Mouse (Mus musculus): ENCODE data around the gene Tmx2.
A peak's percentile ranks its signal among the peaks of the same experiment; 100 is the strongest.
"Not testable (repeated sequence)": the region's sequence is repeated elsewhere in the genome, so short reads cannot be mapped to it uniquely, and the experiment has no call there.

Tmx2 gene

GRCm38 (mm10) chr2:84679016-84679415, at the start of gene Tmx2:
Gene Tmx2, minus strand, starts transcription at chr2:84679140.
- DNase-seq (ENCODE audit: low spot score) = no peak

- DNase-seq (ENCODE audit: low spot score) = not testable (repeated sequence)
These were observed 49.3 kb upstream of the Tmx2 start for GRCm38 (mm10) chr2:84728191-84728590.

GRCm38 (mm10) chr2:84727172-84727858, 48.4 kb upstream of the Tmx2 start, which contains the start of gene Clp1:
Gene Clp1, minus strand, starts transcription at chr2:84727350.
- DNase-seq (ENCODE audit: low spot score) = peak; percentile 100

DNA sequence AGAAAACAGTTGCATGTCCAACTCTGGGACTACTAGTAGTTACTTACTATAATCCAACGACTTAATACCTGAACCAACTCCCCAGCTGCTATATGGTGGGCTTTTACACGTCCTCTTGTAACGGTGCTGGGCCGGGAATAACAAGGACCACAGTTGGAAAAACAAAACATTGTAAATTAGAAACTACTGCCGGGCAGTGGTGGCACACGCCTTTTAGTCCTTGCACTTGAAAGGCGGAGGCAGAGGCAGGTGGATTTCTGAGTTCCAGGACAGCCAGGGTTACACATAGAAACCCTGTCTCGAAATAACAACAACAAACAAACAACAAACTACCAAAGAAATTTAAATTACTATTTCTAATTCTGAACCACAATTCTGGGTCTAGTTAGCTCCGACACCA, 47.8 kb upstream of the Tmx2 start:
- no peak for DNase-seq (ENCODE audit: low spot score)

GRCm38 (mm10) chr2:84725770-84726169, 46.8 kb upstream of the Tmx2 start:
- no peak for DNase-seq (ENCODE audit: low spot score)

DNA sequence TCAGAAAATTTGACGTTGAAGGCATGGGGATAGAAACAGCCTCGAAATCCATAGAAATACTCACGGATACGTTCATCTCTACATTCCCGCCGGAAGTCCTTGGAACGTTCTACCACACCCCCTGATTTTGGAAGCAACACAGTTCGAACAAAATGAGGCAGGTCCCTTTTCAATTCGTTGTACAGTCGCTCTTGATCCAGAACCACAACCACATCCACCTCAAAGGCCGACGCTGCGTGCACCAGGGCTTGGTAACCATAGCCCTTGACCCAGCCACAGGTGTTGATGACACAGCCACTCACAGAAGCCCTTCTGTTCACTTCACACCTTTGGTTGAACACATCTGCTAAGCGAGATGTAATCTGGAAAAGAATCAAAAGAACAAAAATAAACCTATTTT, 44.9 kb upstream of the Tmx2 start:
- no peak for DNase-seq (ENCODE audit: low spot score)

DNA sequence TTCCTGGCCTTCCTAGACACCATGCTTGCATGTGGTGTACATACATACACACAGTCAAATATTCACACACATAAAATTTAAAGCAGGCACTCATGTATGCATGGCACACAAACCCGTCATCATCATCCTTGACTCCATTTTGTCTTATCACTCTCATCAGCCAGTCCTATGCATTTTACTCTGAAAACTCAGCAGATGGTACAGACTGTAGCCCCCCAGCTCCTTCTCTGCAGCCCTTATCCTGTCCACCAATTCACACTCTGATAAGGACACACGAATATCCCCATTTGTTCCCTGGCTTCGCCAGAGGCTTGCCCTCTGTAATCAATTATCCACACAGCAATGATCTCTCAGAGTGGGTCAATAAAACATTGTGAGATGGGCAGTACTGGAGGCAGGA, 42.2 kb upstream of the Tmx2 start:
- DNase-seq (ENCODE audit: low spot score) = no peak

DNA sequence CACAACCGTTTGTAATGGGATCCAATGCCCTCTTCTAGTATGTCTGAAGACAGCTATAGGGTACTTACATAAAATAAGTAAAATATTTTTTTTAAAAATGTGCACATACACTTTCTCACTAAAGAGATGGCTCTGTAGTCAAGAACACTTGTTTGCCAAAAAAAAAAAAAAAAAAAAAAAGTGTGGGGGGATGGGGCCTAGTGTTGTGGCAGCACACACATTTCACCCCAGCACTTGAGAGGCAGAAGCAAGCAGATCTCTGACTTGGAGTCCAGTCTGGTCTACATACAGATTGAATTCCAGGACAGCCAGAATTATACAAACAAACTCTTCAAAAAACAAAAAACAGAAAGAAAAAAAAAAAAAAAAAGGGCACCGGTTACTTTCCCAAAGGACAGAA, 41.8 kb upstream of the Tmx2 start:
- no peak for DNase-seq (ENCODE audit: low spot score)

DNA sequence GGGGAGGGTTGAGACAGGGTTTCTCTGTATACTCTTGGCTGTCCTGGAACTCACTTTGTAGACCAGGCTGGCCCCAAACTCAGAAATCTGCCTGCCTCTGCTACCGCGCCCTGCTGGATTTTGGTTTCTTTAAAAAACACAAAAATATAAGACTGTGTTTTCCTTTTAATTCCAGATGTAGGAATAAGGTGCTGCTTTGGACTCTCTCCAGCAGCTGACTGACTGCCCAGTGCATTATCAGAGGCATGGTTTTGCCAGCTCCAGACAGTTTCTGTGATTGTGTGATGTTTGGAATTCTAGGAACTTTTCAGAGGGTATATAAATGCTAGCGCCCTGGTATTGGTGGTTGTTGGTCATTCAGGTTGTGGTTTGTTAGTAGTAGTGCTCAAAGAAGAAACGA, 38.4 kb upstream of the Tmx2 start:
- DNase-seq (ENCODE audit: low spot score) = no peak

GRCm38 (mm10) chr2:84716423-84717355, 37.7 kb upstream of the Tmx2 start:
- DNase-seq (ENCODE audit: low spot score) = no peak

GRCm38 (mm10) chr2:84715562-84716361, 36.8 kb upstream of the Tmx2 start:
- peak; percentile 96 for DNase-seq (ENCODE audit: low spot score)

DNA sequence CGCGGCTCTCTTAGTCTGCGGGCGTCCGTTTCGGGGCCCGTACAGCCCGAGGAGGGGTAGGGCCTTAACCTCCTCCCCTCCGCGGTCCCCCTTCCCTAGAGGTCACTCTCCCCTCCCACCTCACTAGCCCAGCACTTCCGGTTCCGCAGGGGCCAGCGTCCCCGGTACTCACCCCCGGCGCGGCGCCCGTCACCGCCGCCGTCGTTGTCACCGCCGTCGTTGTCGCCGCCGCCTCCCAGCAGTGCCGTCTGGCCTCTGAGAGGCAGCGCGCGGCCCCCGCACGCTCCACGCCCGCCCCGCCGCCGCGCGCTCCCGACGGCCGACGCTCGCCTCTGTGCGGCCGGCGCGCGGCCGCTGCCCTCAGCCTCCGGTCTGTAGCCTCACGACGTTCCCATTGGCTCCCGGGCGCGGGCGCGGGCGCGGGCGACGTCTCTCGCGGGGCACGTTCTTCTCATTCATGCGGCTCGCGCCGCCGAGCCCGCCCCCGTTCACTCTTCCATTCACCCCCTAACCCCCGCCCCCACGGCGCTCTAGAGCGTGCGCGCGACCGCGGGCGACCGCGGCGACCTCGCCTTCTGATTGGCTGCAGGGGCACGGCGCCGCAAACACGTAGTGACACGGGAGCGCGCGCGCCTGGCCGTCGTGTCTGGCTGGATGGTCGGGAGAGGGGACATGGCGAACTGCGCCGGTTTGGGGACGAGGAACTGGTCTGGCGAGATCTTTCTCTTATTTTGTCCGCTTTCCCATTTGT, 36.0 kb upstream of the Tmx2 start, which contains the start of gene Zdhhc5:
Zdhhc5 (minus strand) TSS at position 370 of the 751 bp plus-strand sequence.
- DNase-seq (ENCODE audit: low spot score) = peak; percentile 99

- DNase-seq (ENCODE audit: low spot score) = peak; percentile 31
These were observed 35.5 kb upstream of the Tmx2 start for GRCm38 (mm10) chr2:84714422-84714810.

DNA sequence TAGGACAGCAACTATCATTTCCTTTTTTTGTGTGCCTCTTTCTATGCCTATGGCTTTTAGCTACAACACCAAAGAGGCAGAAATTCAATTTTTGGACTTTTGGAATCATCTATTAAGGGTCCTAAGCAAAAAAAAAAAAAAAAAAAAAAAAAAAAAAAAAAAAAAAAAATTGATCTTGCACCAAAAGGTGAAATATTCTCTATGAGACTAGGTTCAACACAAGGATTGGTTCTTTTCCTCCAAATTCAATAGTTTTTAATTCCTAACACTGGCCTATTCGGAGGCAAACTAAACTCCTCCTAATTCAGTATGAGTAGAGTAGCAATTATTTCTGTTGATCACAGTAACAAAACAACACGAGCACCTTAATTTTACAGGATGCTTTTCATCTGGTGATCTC, 33.0 kb upstream of the Tmx2 start:
- DNase-seq (ENCODE audit: low spot score) = no peak

DNA sequence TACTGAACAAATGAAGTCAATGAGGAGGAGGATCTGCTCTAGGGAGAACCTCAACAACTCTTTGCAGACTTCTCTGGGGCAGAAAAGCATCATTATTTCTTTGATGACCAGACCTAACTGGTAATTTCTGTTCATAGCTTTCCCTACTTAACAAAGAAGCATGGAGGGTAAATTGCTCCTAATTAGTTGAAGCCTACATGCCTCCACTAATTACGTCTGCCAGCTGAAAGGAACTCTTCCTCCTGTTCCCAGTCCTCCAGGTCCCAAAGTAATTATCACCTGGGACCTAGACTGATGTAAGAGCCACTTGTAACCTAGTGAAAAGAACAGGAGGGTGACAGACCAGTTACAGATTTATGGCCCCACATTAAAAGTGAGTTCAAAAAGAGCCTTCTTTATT, 28.6 kb upstream of the Tmx2 start:
- DNase-seq (ENCODE audit: low spot score) = no peak

GRCm38 (mm10) chr2:84705295-84705694, 26.4 kb upstream of the Tmx2 start:
- DNase-seq (ENCODE audit: low spot score) = no peak

- no peak for DNase-seq (ENCODE audit: low spot score)
These were observed 25.4 kb upstream of the Tmx2 start for GRCm38 (mm10) chr2:84704329-84704728.

DNA sequence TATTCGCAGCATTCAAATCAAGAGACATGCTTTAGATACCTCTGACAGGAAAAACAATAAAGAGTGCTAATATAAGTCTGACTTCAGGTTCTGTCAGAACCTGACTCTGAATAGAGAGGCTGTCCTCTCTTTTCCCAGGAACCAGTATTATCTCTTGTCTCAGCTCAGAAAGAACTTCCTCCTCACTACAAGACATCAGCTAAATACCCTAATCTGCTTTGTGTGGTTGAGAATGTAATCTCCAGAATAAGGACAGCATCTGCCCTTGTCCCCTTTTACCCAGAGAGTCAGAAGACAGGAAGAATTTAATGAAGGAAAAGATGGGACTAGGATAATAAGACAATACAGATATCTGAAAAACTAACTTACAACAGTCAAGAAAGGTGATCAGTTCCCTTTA, 24.6 kb upstream of the Tmx2 start:
- no peak for DNase-seq (ENCODE audit: low spot score)

GRCm38 (mm10) chr2:84695007-84695695, 16.2 kb upstream of the Tmx2 start:
- no peak for DNase-seq (ENCODE audit: low spot score)

- no peak for DNase-seq (ENCODE audit: low spot score)
These were observed 11.1 kb upstream of the Tmx2 start for GRCm38 (mm10) chr2:84690050-84690449.

Measured in embryo, embryonic 10 days (tissue).